ENCODE assay signal across 25 mouse cellular contexts in genomic region chr6:73257068-73257467, GRCm38 (mm10). TPM values are rescaled to one million over a fixed set of nuclear protein-coding genes. Genes with fewer than 3 reads are reported as not detected.
"Had no signal": no experiment of that assay in that cellular context is flagged by ENCODE, and none has a peak within 500 bp of the region (broad histone marks: within the 10 kb centered on the region; RNA-seq: fewer than 3 reads in every experiment).

No protein-coding gene starts in this region.

- H3K4me1 ChIP-seq: embryonic facial prominence, embryonic 10.5 days; embryonic facial prominence, embryonic 12.5 days; embryonic facial prominence, embryonic 13.5 days; embryonic facial prominence, embryonic 15.5 days; forebrain, embryonic 10.5 days; forebrain, embryonic 12.5 days had no signal

- H3K4me3 ChIP-seq: embryonic facial prominence, embryonic 10.5 days; embryonic facial prominence, embryonic 12.5 days; embryonic facial prominence, embryonic 13.5 days; embryonic facial prominence, embryonic 15.5 days; erythroblast, embryonic 14.5 days; forebrain, embryonic 10.5 days; forebrain, embryonic 12.5 days; forebrain, embryonic 13.5 days; forebrain, embryonic 15.5 days; gastrocnemius, adult 2 months; heart, adult 2 months had no signal

- H3K27me3 ChIP-seq: embryonic facial prominence, embryonic 12.5 days; embryonic facial prominence, embryonic 13.5 days; embryonic facial prominence, embryonic 15.5 days; forebrain, embryonic 12.5 days; forebrain, embryonic 13.5 days; forebrain, embryonic 15.5 days had no signal

- DNase-seq: cerebellum, adult 8-10 months; cerebellum, adult 9-10 months; cerebellum, adult 9-11 months; cerebellum, postnatal 10 days; cerebellum, postnatal 25 days; cerebellum, postnatal 36 days; embryo, embryonic 11 days; forebrain, postnatal 0 days; gastrocnemius, adult 2 months; gastrocnemius, postnatal 10 days; gastrocnemius, postnatal 14 days; gastrocnemius, postnatal 25 days; gastrocnemius, postnatal 36 days; heart, adult 2 months had no signal

- H3K4me2 ChIP-seq: embryonic facial prominence, embryonic 12.5 days; embryonic facial prominence, embryonic 13.5 days; embryonic facial prominence, embryonic 15.5 days; forebrain, embryonic 12.5 days; forebrain, embryonic 13.5 days; forebrain, embryonic 15.5 days; heart, embryonic 11.5 days had no signal

- H3K27ac ChIP-seq: embryonic facial prominence, embryonic 10.5 days; embryonic facial prominence, embryonic 12.5 days; embryonic facial prominence, embryonic 13.5 days; embryonic facial prominence, embryonic 15.5 days; forebrain, embryonic 10.5 days; forebrain, embryonic 12.5 days; forebrain, embryonic 13.5 days; forebrain, embryonic 15.5 days; gastrocnemius, adult 2 months; heart, adult 2 months had no signal

- H3K9ac ChIP-seq: embryonic facial prominence, embryonic 12.5 days; embryonic facial prominence, embryonic 13.5 days; embryonic facial prominence, embryonic 15.5 days; forebrain, embryonic 12.5 days; forebrain, embryonic 13.5 days; forebrain, embryonic 15.5 days; forebrain, postnatal 0 days had no signal

- H3K9me3 ChIP-seq: embryonic facial prominence, embryonic 10.5 days; embryonic facial prominence, embryonic 12.5 days; embryonic facial prominence, embryonic 13.5 days; embryonic facial prominence, embryonic 15.5 days; forebrain, embryonic 10.5 days; forebrain, embryonic 12.5 days; forebrain, embryonic 13.5 days; forebrain, embryonic 15.5 days had no signal

RNA-seq across cellular contexts. Expression of gene Dnah6, which starts 35.6 kb away (rescaled TPM):
- total RNA-seq: gastrocnemius, postnatal 36 days; granulocyte monocyte progenitor cell, adult 5-6 weeks had no signal
- polyA plus RNA-seq: embryonic facial prominence, embryonic 13.5 days had no signal
